Mouse (Mus musculus) lung, adult 18-20 months (tissue): Measurements from ENCODE around the gene Tars.
A peak's percentile ranks its signal among the peaks of the same experiment; 100 is the strongest.

Source experiments
- DNase-seq, 2 experiments: peaks; one replicate each; pipeline ENCODE4 v3.0.0; 2022; ENCODE audit warnings: mixed read lengths in 2 of 2

The Tars gene

DNA sequence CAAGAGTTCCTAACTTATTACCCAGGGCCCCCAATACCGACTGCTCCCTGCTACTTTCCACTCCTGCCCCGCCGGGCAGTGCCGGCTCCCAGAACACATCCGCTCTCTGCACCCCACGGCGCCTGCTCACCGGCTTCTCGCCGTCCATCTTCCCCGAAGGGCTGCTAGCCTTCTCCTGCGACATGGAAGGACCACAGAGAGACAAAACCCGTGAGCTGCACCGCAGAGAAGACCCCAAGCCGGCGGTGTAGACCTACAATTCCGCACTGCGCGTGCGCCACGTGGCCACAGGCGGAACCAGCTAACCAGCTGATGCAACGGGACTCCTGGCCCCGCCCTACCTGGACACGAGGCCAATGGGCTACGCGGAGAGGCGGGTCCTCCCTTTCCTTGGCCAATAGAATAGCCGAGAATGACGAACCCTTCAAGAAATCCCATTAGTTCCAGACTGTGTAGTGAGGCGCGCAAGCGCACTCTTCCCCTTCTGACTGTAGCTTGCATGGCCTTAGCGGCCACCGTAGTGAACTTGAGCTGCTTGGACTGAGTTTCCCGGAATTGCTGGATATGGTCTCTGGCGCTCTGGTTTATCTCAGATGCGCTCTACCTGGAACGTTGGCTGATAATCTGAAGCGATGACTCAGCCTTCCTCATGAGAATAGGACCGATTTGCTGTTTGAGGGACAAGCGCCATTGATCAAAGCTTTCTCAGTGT, at the start of gene Tars:
Gene Tars, minus strand, starts transcription at position 310 of the 712 bp plus-strand sequence.
- peak; percentile 98 for DNase-seq

DNA sequence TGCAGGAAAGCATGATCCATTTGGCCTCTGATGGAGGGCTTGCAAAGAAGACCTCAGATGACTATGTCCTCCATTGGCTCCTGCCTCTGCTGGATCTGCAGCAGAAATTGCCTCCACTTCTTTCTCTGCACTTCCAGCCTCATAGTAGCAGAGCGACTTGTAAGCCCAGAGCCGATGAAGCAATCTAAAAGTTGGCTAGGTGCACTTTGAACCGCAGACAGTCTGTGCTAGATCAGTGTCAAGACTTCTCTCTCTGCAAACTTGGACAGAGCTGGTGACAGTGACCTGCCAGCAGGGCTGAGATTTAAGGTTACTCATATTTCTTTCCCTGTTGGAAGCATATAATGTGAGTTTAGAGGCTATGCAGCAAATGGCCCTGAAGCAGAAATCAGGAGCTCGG, 37.9 kb upstream of the Tars start:
- no peak for DNase-seq

DNA sequence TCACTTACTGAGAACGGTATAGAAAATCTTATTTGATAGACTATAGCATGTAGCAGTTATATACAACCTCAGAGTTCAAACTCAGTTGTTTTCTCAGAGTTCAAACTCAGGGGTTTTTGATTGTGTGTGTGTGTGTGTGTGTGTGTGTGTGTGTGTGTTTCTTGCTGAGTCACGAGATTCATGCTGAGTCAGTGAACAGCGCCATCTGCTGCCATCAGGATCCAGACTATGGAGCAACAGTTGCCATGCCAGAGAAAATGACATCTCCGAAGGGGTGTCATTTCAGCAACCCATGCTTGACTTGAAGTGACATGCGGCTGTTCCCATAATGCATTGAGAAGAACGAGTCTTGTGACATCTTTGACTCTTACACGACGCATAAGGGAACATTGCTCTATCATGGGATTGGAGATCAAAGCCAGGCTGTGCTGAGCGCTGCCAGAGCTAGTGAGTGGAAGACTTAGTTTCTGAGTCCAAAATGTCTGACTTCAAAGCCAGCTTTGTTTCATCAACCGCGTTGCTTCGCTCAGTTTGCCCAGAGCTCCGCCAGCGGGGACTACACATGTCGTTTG, 37.3 kb upstream of the Tars start:
- DNase-seq = no peak

DNA sequence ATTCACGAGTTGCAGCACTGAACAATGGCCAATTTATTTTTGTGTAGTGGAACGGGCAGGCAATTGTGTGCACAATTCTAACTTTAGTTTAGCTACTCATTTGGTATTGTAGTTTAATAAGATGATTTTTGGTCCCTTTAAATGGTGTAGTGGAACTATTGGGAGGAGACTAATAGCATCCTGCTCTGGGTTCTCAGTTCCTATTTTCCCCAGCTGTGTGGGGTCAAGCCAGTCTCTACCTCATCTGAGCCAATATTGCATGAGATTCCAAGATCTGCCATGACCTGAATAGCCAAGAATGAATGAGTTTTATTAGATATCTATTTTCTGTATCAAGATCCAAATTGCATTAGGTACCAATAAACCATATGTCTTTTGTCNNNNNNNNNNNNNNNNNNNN, 27.4 kb upstream of the Tars start:
- no peak for DNase-seq

DNA sequence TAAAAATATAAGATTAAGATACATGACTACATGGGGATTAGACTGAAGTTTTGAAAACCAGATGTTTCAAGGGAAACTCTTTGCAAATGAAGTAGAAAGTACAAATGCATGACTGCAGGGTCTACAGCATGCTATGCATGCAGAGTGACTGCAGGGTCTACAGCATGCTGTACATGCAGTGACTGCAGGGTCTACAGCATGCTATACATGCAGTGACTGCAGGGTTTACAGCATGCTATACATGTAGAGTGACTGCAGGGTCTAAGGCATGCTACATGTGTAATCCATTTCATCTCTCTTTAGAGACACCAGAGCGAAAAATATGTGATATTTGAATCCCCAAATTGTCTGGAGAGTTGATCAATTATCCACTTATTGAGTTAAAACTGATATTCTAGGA, 14.0 kb upstream of the Tars start:
- no peak for DNase-seq

DNA sequence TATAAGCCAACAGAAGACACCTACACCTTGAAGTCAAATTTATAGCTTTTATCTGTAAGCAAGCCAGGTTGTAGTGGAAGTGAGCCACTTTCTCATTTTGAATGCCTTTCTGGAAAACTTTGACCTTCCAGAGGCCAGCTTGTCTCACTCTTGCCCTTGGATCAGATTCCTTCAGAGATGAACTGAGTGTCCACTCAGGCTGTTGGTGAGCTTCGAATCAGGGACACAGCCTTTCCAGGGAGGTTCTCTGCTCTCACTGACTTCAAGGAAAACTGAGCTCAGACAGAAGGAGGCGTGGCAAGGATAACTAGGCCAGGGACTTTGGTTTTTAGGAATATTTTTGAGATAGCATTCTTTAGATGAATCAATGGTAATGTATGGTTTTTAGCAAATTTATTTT, 13.1 kb upstream of the Tars start:
- DNase-seq = no peak

DNA sequence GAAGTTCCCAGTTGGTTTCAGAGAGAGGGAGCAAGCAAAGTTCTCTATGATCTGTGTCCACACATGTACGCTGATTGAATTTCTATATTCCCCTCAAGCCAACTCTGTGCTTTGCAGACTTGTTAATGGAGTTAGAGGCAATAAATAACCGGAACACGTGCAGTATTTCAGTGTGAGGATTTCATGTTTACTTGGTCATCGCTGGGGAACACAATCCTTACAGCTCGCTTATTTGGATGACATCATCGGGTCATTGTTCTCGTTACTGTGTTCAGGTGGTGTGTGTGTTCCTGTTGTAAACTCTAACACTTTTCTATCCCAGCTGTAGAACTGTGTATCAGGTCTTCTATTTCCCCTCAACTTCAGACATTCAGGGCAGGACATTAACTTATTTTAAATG, 12.4 kb upstream of the Tars start:
- DNase-seq = no peak

DNA sequence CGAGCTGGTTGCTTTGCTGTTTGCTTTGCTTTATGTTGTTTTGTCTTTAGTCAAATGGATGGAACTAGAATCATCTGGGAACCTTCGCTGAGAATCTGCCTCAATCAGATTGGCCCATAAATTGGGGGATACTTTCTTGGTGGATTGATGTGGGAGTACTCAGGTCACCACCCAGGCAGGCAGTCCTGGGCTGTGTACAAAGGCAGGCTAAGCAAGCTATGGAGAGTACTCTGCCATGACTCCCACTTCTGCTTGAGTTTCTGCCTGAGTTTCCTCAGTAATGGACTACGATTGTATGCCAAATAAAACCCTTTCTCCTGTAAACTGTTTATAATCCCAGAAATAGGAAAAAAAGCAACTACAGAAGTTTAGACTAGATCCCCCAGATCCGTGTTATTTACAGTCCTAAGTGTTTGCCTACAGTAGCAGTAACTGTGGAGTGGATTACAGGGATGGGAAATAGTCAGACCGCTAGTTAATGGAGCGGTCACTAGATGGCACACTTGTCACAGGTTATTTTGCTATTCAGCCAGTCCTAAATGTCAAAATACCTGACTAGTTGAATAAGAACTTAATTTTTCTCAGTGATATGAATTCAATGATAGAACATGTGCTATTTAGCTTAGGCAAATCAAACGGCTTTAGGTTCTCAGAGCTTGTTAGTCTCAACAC, 8.8 kb upstream of the Tars start:
- DNase-seq = no peak

DNA sequence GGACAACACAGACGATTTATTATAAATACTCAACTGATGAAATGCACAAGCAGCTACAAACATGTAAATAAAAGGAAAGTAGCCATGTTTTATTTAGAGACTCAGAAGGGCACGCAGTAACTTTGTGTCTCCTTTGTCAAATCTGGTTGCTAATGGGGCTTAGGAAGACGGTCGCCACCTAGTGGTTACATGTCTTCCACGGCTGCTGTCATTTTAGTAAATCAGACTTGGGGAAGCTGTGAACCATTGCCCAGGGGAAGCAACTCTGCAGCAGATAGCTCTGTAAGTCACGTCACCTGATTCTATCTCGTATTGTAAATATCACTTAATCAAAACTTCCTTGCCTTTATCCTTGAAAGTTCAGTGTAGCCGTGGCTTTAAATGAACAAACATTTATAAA, 7.9 kb upstream of the Tars start:
- DNase-seq = peak; percentile 36 to 40

DNA sequence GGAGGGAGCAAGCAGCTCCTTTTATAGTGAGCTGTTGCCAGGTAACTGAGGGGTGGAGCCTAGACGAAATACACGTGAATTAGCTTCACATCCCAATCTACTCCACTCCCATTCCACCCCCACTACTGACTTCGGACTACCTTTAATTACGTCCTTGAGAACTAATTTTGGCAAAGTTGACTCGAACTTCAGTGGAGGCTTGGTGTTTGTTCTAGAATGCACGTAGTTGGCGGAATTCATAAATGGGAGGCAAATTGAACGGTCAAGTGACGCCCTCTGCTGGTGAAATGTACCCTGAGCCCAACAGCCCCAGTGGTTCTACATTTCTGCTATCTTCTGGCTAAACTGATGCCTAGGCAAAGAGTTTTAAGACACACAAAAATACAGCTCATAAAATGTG, 7.3 kb upstream of the Tars start:
- DNase-seq = no peak

DNA sequence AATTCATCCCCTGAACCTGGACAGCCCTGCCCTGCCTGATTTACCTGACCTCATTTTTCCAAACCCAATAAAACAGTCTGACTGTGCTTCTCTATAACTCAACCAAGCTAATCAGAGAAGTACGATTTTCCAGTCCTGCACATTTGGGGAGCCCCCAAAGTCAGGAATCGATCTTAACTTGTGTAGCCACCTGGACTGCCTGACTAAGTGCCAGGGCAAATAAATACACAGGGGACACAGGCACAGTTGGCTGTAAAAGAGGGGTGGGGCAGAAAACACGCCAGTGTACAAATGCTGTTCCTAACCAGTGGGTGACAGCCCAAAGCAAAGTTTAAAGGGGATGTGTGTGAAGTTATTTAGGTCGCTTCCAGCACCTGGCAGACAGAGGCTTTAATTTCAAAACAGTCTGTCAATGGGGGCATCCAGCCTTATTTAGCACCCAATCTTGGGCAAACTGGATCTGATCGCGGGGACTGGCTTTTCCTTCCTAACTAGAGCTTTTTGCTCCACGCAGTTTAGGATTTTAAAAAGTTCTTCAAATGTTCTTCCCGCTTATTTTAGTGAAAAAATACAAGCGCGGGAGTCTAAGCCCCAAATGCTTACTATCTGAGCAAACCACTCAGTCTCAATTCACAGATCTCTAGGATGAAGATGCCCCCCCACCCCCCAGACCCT, 652 bp downstream of the Tars start:
- DNase-seq = no peak

DNA sequence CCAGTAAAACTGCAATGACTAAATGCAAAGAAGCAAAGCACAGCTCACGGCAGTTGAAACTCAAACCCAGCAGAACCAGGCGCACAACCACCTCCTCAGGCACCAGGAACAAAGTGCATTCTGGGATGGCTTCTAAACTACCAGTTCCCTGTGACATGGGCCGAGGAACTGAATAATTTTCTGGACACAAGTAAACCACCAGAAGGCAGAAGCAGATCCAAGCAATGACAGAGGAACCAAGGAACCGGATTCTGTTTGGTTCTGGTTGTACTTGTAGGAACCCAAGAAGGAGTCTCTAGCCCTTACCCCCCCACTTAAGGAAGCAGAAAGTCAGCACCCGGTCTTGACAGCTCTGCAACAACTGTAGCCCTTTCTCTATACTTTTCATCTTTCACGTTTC, 3.0 kb downstream of the Tars start:
- DNase-seq = no peak

DNA sequence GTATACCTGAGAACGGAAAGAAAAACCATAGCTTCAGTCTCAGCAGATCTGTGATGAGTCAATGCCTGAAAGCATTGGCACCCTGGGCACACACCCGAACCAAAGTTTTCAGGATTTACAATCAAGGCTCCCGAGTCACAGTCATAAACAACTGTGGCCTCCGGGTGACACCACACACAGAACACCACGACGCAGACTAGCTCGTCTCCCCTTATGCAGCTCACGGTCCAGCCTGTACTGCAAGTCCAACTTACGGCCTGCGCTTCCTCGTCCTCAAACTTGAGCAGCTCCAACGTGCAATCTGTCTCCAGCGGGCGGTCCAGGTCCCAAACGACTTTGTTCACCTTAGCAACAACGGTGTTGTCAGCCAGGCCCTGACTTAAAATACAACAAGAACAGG, 6.6 kb downstream of the Tars start:
- DNase-seq = no peak

DNA sequence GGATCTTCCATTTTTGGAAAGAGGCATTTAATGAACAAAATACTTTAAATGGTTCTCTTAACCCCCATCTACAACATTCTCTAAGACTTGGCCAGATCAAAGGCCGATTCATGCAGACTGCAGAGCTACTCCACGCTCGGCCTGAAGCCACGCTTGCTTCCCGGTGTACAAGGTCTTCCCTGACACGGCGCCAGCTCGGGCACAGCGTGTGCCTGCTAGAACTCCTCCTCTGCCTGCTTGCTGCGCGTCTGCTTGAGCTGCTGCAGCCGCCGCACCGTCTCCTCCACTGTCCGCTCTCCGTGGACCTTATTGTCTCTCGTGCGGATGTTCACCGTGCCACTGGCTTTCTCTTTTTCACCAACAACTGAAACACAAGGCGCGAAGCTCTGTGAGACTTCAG, 15.7 kb downstream of the Tars start:
- DNase-seq = no peak

DNA sequence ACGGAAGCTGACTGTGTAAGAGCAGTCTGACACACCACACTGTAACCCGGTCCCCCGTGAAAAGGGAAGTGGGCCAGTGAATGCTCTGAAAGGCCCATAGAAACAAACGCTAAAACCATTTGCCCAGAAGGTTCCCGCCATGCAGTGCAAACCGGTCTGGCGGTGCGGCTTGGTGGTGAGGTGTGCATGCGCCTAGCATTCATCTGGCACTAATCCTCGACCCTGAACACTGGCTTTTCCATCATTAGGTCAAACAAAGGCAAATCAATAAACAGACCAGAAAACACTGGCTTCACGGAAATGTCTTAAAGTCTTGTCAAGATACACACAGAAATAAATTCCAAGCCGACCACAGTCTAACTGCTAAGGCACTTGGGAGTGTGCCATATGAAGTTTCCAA, 16.9 kb downstream of the Tars start:
- DNase-seq = no peak

DNA sequence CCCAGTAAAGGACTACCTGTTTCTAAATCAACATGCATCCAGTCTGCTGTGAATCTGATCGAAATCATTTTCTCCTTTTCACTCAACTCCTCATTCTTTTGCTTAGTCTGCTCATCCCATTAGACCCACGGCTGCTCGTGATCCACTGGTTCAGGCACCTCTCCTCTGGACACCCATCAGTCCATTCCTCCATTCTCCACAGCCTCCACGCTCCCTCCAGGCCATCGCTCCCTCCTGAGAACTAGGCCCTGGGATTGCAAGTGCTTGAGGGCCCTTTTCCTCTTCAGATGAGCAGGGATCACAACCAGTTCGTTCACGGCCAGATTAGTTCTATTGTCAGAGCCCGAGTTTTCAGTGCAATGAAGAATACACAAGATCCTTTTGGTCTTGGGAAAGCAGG, 18.8 kb downstream of the Tars start:
- no peak for DNase-seq

DNA sequence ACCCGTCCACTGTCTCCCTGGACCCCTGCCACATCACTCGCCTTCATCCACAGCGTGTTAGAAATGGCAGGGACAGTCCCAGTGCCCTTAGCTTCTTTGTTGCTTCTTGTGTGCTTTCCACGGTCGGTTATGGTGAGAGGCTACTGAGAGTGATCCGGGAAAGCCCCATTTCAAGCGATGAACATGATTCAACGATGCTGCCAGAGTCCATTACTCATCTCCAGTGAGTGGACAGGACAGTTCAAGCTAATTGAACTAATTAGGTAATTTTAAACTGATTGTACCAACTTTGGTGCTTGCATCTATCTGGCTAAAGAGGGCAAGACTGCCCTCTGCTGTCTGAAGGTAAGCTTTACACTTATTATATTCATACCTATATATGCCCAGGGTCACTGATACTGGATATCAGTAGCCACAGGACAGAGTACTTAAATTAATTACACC, 19.4 kb downstream of the Tars start:
- DNase-seq = no peak

DNA sequence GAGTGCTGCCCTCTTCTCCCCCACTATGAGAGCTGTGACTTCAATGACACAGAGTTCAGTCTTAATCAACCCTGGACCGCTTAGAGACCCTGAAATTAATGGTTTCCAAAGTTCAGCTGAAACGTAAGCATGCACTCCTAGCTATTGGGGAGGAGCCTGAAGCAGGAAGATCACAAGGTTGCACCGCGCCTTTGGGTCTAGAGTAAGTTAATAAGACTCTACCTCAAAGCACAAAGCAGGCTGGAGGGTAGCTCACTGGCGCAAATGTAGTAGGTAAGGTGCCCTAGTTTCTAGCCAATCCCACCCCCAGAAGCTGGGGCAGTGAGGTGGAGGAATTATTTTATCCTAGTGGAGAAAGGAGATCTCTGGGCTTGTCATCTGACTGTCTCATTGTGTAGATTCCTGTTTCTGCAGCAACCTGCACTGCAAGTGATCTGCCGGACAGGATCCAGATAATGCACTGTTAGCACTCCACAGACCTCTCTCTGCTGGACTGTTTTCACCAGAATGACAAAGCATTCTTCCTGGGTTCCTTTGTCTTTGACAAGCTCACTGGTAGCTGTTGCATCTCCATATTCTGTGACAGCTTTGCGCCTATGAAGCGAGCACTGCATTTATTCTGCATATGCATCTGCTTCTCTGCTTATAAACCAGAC, 19.9 kb downstream of the Tars start:
- no peak for DNase-seq

DNA sequence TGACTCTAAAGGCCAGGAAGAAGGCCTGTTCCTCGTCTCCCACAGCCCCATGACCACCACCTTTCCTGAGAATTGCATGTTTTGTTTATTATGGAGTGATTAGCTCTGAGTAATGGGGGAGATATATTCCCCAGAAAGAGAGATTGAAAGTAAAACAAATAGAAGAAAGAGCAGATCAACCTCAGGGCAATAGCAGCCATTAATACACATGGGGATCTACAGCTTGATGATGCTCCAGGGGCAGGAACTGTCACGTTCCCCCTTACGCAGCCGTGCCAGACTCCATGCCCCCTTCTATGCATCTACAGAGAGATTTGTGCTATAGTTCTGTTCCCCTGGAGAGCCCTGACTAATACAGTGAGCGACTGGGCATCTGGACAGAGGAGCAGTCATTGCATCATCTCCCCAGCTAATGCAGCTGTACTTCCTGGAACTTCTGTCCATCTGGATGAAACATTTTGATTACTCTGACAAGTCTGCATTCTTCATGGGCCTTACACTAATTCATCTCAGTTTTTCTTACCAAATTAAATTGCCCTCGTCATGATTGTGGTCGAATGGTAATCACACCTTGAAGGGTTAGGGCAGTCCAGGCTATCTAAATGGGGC, 28.9 kb downstream of the Tars start:
- no peak for DNase-seq

DNA sequence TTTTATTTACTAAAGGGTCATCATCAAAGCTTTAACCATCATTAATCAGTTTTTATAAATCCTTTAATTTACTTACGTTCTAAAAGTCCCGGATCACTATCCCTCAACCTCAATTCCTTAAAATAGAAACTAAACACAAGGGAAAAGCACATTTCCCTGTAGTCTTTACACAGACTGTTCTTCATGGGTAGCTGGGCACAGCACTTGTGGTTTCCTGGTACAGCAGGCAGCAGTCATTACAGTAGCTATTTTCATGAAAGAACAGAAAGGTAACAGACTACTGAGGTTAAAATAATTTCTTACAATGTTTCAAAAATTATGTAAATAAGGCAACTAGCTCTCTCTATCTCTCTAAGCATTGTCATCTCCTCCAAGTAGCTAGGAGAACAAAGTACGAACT, 29.9 kb downstream of the Tars start:
- DNase-seq = no peak

DNA sequence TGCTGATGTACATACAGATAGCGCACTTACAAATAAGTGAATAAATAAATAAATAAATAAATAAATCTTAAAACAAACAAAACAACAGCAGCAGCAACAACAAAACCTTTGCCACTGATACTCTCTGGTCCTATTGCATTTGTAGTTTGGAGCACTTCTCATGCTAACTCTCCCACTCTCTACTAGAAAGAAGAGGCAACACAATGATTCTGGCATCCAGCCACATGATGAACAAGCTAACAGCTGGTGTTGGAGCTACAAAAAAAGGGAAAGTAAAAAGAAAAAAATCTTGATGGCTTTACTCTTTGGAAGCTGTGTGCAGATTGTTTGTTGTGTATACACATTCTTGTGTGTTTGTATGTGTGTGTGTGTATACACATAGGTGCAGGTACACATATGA, 34.7 kb downstream of the Tars start:
- DNase-seq = no peak

DNA sequence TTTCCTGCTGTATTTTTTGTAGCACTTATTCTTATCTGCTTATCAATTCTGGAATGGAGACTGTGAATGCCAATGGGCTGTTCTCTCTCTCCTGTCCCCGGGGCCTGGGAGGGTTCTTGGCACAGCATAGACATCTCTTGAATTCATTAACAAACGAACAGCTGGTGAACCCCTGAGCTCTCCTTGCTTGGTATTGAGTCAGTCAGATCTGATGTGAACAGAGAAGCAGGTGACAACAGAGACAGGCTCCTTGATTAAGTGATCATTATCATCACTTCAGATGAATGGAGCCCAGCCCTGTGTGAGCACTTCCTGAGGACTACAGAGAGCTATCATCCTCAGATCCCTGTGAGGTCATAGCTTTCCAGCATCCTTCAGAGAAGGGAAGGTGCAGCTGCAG, 35.4 kb downstream of the Tars start:
- DNase-seq = no peak

DNA sequence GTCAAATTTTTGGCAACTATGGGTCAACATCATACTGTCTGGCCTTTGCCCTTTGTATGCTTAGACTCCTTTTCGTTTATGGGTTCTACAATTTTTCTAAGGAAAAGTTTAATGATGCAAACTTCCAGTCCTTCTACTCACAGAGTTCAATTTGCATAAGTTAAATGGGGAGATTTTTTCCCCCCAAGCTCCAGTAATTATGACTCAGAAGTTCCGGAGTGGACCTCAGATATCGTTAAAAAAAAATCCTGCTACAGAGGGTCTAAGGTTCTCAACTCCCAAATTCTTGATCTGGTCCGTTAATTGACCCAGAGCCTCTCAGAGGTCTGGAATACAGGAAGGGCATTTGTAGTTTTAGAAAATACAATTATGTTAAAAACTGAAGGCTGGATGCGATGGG, 37.6 kb downstream of the Tars start:
- no peak for DNase-seq
